Mouse (Mus musculus) MN1 (cell line): ENCODE results near the gene Lmntd1.

ENCODE experiments used
- DNase-seq: peaks from one replicate; pipeline ENCODE4 v3.0.0-alpha.2; 2016; ENCODE audit warnings: low spot score

The Lmntd1 gene

DNA sequence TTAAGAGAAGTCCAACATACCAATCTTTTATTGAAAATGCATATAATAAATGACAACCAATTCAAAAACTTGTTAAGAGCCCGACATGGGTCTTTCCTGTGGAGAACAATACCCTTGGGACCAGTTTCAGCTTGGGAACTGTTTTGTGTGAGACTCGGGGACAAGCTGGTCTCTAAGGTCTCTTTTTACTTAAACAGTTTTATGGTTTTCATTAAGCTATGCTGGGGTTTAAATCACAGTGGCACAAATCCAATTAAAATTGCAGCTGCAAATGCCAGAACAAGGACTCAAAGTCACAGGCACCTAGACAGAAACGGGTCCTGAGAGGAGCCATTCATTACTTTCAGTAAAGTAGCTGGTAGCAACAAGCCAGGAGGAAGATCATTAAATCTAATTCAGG is 8.9 kb downstream of the Lmntd1 start:
- DNase-seq, result peak; percentile 49

DNA sequence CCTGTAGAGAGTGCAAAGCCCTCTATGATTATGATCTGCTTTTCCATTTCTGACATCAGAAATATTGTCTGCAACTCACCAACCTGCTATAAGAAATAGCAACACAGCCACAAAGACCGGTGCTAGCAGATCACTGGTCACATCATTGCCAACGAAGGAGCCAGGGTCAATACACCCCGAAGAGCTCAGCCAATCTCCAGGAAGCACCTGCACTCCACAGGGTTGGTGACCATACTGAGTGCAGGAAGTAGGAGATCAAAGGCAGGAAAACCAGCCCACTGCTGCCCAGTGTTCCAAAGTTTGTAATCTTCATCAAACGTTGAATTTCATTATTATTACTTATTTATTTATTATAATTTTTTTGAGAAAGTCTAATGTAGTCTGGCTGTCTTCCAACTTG is 9.5 kb downstream of the Lmntd1 start:
- no peak for DNase-seq

DNA sequence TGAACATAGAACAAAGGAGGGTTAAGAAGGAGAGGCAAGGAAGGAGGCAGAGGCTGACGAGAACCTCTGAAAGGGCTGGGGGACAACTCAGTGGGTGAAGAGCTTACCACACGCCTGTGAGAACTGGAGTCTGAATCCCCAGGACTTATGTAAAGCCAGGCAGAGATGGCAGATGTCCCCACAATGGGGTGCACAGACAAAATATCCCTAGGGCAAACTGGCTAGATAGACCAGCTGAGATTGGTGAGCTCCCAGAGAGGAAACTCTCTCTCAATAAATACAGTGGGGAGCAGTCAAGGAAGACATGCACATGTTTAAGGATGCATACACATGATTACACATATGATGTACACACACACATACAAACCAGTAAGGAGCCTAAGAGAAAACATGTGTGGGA is 10.0 kb downstream of the Lmntd1 start:
- DNase-seq, result no peak

DNA sequence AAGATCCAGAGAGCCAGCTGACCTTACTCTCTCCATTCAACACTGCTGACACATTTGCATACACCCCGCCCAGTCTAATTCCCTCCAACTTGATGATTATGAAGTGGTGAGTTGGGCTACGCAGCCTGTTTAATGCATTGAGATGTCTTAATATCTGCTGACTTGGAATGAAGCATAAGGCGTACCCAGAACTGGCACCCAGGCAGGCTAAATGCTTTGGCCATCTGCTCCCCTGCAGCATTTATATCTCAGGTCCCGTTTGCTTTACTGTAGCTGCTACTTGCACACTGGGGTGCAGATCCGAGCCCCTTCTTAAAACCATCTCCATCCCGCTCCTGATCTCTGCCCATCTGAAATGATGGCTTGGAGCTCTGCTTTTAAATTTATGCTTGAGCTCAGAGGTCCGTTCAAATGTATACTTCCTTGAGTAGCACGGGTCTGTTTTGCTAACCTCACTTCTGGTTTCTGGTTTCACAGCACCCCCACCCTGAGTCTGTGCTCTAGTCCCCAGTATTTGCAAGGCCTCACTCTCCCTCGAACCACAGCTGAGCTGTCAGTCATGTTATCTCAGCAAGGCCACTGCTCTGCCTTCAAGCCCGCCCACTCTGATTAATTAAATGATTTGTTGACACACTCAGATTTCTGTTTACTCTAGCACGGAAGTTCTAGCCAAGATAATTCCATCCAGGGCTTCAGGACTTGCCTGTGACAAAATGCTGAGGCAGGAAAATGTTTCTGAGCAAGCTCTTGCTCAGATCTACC is 15.1 kb downstream of the Lmntd1 start:
- DNase-seq, result peak; percentile 31

DNA sequence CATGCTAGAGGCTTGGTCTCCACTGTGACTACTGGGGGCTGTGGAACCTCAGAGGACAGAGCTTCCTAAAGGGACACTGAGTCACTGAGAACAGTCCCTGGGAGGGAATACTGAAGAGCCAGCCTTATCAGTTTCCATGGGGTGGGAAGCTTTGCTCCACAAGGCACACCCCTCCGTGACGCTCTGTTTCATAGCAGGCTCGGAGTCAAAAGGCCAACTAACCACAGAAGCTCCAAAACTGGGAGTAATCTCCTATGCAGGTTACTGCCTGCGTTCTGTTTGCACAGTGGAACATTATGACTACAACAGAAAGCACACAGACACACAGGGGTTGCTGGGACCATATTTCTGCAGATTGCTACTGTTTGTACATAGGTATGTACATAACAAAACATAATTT is 18.2 kb downstream of the Lmntd1 start:
- DNase-seq, result no peak

DNA sequence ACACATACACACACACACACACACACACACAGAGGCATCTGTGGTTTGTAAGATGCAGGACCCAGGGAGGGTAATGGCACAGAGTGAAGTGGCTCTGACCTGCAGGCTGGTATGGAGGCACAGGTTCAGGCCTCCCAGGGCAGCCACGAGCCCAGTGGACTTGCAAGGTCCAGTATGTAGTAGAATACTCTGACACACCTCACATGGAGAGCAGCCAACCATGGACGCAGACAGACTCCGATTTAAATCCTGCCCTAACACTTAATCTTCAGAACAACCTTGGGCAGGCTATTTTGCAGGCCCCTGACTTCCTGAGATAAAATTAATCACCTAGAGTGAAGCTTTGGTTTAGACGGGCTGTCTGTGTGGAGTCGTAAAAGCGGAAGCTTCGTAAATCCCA is 20.1 kb downstream of the Lmntd1 start:
- DNase-seq, result no peak

DNA sequence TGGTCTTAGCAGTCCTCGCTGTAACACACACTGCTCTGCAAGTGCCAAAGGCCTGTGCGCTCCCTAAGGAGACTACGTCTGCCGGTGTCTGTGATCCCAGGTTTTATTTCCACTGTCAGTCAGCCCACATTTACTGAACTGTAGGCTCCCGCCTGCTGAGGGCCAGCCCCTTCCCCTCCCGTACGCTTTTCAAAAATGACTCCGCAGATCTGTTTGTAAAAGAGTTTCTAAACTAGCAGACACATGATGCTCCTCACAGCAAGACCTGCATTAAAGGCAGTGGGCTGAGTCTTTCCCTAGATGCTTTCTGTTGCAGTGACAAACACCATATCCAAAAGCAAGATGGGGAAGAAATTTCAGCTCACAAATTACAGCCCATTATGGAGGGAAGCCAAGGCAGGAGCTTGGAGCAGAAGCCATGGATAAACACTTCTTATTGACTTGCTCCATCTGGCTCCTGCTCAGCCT is 21.6 kb downstream of the Lmntd1 start:
- DNase-seq, result peak; percentile 60

DNA sequence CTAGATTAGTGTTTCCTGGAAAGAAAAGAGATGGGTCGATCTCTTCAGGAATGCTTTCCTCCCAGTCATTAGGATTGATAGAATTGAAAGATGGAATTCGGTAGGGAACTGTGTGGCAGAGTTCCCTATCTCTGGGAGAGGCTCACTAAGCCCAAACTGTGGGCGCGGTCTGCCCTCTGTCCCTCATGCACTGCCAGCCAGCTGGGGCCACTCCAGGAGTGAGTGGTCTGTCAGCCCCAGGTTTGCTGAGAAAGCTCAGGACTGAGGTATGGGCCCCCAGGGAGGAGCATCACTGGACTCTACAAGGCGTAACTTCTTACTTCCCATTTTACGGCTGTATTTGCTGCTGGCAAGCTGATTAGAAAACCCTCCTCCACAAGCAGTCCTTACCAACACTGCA is 22.1 kb downstream of the Lmntd1 start:
- DNase-seq, result no peak

DNA sequence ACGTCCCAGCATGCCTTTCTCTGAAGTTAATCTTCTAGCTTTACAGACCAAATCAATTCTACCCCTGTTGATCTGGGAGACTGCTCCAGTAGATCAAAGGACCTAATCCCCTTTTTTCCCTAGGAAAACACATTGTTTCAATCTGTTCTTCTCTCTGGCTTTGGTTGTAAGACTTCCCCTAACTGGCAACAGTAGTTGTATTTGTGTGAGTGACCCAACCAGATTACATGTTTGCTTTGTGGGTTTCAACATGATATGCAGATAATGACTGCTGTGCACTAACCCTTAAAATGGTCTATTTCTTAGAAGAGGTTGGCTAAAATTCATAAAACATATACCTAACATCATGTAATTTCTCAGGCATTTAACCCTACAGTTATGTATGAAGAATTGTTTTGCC is 22.5 kb downstream of the Lmntd1 start:
- DNase-seq, result no peak

DNA sequence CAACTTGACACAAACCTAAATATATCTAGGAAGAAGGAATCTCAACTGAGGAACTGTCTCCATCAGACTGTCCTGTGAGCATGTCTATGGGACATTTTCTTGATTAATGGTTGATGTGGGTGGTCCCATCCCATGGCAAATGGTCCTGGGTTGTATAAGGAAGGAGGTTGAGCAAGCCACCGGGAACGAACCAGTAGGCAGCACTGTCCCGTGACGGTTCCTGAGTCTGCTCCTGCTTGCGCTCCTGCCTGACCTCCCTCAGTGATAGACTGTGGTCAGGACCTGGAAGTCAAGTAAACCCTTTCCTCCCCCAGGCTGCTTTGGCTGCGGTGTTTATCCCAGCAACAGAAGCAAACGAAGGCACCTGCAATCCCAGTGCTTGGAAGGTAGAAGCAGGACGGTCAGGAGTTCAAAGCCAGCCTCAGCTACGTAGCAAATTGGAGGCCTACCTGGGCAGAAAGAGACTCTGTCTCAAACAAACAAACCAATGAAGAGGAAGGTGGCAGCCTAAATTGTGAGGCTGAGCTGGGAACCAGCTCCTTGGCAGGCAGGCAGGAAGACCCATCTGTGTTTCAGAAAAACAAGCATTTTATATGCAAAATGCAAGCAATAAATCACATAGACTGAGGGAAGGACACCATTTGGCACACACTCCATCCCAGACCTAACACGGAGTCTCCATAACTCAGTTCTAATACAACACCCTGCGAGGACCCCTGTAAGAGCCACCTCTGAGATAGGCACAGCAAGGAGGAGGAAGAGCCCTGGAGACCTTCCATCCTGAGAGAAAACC is 23.4 kb downstream of the Lmntd1 start:
- DNase-seq, result no peak

DNA sequence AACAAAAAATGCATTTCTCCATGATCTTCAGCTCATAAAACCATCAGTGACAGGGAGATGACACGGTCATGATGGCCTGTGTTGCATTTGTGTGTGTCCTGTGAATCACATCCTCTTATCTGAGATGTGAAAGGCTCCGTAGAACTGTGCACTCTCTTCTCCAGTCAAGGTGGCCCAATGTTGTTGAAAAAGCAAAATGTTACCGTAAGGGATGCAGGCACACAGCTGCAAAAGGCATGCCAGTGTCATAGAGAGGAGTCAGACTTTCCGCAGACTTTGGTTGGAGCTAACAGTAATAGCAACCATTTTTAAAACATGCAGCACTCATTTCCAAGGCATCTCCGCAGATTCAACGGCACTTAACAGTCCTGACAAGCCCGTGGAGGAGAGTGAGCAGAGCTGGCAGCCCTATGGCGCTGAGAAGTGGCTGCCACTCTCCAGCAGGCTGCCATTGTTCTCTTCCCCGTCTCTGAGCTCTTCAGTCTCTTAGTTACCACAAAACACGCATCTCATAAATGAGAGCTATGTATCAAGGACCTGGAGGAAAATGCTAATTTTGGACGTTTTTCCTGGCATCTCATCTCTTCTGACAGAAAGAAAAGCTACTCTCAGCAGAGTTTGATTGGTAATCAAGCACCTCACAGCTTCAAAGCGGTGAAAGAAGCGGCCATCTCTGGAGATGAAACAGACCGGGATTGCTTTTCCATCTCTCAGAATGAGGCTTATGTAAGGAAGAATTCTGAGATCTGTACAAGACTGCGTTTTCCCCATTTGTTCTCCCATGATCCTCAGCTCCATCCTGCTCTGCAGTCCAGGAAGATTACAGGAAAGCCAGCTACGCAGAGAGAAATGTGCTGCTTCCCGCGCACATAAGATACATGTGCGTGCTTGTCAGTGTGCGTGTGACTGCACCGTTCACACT is 28.8 kb downstream of the Lmntd1 start:
- DNase-seq, result no peak

DNA sequence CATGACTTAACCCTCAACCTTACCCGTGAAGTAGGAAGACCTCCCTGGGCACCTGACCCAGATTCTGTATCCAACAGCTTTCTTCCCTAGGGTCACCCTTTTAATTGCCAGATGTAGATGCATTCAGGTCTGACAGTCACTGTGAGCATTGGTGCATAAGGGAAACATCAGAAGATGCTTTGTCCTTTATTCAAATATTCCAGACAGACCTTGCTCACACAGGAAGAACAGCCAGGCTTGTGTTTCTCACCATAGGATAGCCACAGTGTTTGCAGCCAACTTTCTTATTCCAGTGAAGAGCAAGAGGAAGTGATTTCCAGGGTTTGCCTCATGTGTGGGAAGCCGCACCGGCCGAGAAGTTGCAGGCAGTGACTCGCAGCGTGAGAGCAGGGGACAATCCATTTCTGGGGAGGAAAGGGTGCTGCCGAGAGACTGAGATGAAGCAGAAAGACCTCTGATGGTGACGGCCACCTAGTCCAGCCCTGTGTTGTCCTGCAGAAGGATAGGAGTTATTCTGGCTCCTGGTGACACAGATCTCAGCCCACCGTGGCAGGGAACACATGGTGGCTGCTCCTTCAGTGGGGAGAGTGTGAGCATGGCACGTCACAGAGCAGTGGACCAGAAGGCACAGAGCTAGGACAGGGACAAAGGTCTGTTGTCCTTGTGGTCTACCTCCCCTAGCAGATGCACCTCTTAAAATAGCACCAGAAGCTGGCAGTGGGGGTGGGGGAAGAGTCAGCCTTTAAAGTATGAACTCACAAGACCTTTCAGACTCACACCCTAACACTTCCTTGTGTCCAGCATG is 32.6 kb downstream of the Lmntd1 start:
- no peak for DNase-seq

DNA sequence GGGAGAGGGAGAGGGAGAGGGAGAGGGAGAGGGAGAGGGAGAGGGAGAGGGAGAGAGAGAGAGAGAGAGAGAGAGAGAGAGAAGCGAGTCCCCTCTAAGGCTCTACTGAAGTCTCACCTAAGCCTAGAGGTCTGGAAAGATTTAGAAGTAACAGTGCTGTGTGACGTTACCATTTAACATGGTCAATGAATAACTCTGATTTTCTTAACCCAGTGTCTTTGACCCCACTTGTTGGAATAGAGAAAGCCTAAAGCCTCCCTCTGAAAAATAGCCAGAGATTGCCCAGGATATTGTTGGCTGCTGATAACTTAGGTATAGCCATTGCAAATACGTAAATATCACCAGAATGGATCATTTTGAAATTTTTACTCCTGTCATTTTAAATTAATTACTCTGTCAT is 34.4 kb downstream of the Lmntd1 start:
- no peak for DNase-seq

DNA sequence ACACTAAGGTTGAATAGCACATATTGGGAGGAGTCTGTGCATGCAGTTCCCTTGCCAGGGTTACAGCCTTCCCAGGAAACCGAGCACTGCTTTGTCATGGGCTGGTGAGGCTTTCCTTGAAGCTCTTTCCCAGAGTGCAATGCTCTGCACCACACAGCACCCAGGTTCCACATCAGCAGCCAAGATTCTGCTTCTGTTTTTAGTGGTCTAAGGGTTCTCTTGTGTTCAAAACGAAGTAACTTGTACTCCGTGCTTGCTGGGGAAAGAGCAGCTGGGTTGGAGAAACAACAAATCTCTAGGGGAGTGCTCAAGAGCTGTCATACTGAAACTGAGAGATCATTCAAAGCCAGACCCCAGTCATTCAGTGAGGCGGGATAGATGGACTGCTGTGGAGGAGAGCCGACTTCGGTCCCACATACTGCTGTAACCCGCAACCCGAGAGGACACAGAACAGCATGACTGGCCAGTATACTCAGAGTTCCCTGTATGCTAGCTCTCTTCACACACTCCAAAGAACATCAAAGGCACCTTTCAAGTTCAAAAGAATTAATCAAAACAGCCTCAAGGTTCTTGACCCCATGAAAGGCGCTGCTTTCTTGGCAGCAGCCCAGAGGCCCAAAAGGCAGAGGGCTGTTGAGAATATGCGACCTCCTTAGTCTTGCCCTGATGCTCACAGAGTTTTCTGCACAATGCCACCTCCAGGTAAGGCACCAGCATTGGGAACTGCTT is 35.5 kb downstream of the Lmntd1 start:
- DNase-seq, result no peak

DNA sequence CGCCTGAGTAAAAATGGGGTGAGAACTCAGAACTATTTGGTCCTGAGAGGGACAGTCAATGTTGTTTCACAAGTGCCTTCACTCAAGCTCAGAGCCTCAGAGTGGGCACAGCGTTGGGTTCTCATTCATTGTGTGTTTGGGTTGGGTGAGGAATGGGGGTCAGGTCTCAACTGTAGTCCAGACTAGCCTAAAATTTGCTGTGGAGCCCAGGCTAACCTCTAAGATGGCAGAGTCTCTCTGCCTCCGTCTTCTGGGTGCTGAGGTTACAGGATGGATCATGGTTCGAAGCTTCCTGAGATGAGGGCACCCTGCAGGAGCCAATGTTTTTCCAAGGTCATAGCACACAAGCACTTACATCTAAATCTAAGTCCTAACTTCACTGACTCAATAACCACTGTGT is 37.4 kb downstream of the Lmntd1 start:
- no peak for DNase-seq

DNA sequence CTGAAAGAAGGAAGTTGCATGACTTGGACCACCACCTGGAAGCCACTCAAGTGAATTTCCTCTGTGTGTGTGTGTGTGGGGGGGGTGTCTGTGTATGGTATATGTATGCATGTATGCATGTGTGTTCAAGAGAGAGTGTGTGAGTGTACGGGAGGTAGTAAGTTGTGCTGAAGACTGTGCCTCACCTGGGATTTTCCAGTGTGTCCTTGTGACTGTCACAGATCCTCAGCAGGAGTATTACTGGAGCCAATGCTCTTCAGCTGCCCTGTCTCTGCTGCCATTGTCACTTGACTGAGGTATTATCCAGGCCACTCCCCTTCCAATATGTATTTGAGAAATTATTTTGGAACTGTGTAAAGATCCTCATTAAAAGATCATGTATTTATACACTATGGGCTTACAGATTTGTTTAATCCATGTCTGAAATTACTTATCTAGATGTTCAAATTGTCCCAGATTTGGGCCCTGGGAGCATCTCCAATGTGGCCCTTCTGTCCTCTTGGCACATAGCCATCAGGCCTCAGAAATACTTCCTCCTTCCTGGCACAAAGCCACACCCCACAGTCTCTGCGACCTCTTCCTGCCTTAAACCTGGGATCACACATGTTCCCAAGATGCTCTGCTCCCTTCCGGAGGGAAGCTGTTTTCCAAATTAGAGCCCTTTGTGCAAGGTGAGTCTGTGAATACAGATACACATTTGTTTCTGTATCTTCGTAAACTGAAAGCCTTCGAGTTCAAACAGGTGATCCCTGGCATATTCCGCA is 40.7 kb downstream of the Lmntd1 start:
- no peak for DNase-seq

DNA sequence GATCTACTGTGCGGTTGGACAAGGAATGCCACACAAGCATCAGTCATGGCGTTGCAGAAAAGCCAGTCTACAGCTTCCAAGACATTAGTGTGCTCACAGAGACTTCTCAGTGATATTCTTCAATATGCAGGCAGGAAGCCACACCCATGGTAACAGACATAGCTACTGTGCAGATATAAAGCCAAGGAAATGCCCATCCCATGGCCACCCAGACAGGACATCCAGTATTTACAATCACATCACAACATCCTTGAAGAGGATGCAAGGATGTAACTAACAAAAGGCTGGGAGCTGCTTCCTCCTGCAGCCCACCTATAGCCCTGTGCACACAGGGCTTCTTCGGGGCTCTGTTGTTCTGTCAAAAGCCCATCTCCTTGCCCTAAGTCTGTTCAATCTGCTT is 45.4 kb downstream of the Lmntd1 start:
- no peak for DNase-seq

DNA sequence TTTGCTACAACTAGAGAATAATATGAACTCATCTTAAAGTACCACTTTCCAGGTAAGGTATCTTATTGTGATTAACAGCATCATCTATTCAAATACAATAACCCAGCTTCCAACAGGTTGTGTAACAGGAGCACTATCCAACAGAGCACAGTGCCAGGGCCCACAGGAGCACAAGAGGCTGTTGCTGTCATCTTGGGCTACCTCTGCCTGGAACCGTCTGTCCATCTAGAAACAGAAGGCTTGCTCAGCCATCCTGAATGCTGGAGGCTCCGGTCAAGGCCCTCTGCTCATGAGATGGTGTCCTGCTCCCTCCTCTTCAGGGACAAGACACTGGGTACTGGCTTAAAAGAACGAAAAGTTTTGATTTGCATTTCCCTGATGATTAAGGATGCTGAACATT is 46.3 kb downstream of the Lmntd1 start:
- DNase-seq, result no peak

DNA sequence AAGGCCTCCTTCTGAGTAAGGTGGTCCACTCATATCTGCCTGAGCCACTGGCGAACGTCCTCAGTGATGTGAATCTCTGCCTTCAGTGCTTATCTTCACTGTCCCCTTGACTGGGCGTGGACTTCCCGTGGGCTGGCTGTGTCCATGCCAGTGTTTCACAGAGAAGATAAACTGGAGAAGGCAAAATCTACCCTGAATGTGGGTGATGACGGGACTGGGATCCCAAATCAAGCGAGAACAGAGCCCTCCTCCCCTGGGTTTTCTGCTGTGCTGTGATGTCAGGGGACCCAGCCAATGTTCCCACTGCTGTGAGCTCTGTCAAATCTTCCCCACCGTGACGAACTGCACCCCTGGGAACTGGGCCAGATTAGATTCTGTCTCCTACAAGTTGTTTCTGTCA is 46.8 kb downstream of the Lmntd1 start:
- no peak for DNase-seq

DNA sequence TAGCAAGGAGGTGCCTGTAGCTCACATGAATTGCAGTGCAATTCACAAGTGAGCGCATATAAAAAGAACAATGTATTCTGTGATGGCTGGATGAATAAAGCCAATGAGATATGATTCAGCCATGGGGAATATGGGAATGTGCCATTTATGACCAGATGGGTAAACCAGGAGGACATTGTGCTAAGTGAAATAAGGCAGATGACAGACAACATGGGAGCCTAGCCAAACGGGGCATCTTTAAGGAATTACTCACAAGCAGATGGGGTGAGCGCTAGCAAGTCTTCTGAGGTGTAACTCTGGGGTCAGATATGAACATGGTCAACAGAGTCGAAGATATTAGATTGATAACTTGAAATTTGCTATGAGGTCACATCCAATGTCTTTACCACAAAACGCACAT is 48.5 kb downstream of the Lmntd1 start:
- DNase-seq, result no peak
